12 mouse cellular contexts compared by ENCODE assay signal in genomic region chr10:100018493-100018892, GRCm38 (mm10). TPM values are rescaled to one million over a fixed set of nuclear protein-coding genes. Genes with fewer than 3 reads are reported as not detected.
A peak's percentile ranks its signal among the peaks of the same experiment; 100 is the strongest.
DNase-seq lines count a peak whose midpoint lies in the region; ATAC-seq and TF ChIP-seq lines count a peak whose summit lies in the region.
"Had no signal": no experiment of that assay in that cellular context is flagged by ENCODE, and none has a peak within 500 bp of the region (broad histone marks: within the 10 kb centered on the region; RNA-seq: fewer than 3 reads in every experiment).

No protein-coding gene starts in this region.

- H3K4me3 ChIP-seq in heart, embryonic 16.5 days (ENCODE audit: low read length) = peak overlapping the region; percentile 47
- peak overlapping the region; percentile 27 for H3K4me3 ChIP-seq in lung, embryonic 16.5 days (ENCODE audit: low read length)
- peak overlapping the region; percentile 77 for H3K4me3 ChIP-seq in forebrain, postnatal 0 days (ENCODE audit: low read depth, low read length)
- peak overlapping the region; percentile 83 for H3K4me3 ChIP-seq in stomach, embryonic 14.5 days (ENCODE audit: low read depth, low read length)

- intact Hi-C loops in heart, postnatal 10 days (cut with DNase I) = loop anchor here (2.0 to 10.0 kb wide), 5 partner anchors 134 to 456 kb away; no protein-coding TSS in a partner anchor

- ATAC-seq in heart, embryonic 16.5 days (replicated peaks; ENCODE audit: extremely low read depth, insufficient read depth, low FRiP score) = no peak
- ATAC-seq in lung, embryonic 16.5 days (ENCODE audit: low read depth) = no peak
- no peak for ATAC-seq in forebrain, postnatal 0 days
- no peak for ATAC-seq in stomach, embryonic 14.5 days (ENCODE audit: insufficient number of reproducible peaks, insufficient read depth, low FRiP score, low read depth)
- ATAC-seq in frontal cortex, adult (ENCODE audit: low TSS enrichment) = no peak

- H3K9me3 ChIP-seq in heart, embryonic 16.5 days (replicated peaks; ENCODE audit: control insufficient read depth, low read length) = no peaks in the 10 kb centered on the region
- H3K9me3 ChIP-seq in lung, embryonic 16.5 days (ENCODE audit: control insufficient read depth, low read length) = no peaks in the 10 kb centered on the region
- H3K9me3 ChIP-seq in forebrain, postnatal 0 days (ENCODE audit: low read length) = no peaks in the 10 kb centered on the region
- no peaks in the 10 kb centered on the region for H3K9me3 ChIP-seq in stomach, embryonic 14.5 days (ENCODE audit: control insufficient read depth, low read depth, low read length)

- H3K27ac ChIP-seq in heart, embryonic 16.5 days (ENCODE audit: low read length) = no peak overlapping the region
- H3K27ac ChIP-seq in lung, embryonic 16.5 days (ENCODE audit: low read length) = no peak overlapping the region
- H3K27ac ChIP-seq in forebrain, postnatal 0 days (ENCODE audit: low read depth, low read length) = no peak overlapping the region
- H3K27ac ChIP-seq in stomach, embryonic 14.5 days (ENCODE audit: low read length) = no peak overlapping the region
- H3K27ac ChIP-seq: macrophage had no signal

- no peaks in the 10 kb centered on the region for H3K36me3 ChIP-seq in heart, embryonic 16.5 days (ENCODE audit: control insufficient read depth, insufficient read depth)
- H3K36me3 ChIP-seq in lung, embryonic 16.5 days (ENCODE audit: control insufficient read depth, insufficient read depth, low read length) = peaks cover 8% of the 10 kb centered on the region
- H3K36me3 ChIP-seq in forebrain, postnatal 0 days (ENCODE audit: insufficient read depth) = no peaks in the 10 kb centered on the region
- H3K36me3 ChIP-seq in stomach, embryonic 14.5 days (ENCODE audit: control insufficient read depth, insufficient read depth, low read length) = peaks cover 4% of the 10 kb centered on the region; the same call in 1 of the 2 replicates

- H3K27me3 ChIP-seq in heart, embryonic 16.5 days (ENCODE audit: control insufficient read depth, insufficient read depth, low read length) = no peaks in the 10 kb centered on the region
- H3K27me3 ChIP-seq in lung, embryonic 16.5 days (ENCODE audit: control insufficient read depth, insufficient read depth, low read depth, low read length) = no peaks in the 10 kb centered on the region
- H3K27me3 ChIP-seq in forebrain, postnatal 0 days (ENCODE audit: insufficient read depth, low read length) = no peaks in the 10 kb centered on the region
- no peaks in the 10 kb centered on the region for H3K27me3 ChIP-seq in stomach, embryonic 14.5 days (ENCODE audit: control insufficient read depth, insufficient read depth, low read length)
- H3K27me3 ChIP-seq: CH12.LX had no signal

- DNase-seq in heart, postnatal 10 days = no peak
- no peak for DNase-seq in lung, adult 18-20 months
- DNase-seq in forebrain, postnatal 0 days = peak; percentile 41
- DNase-seq in layer of hippocampus, adult 8-10 months (ENCODE audit: low spot score in 2 of 2) = no peak
- DNase-seq: cerebellum, adult 9-11 months; kidney, postnatal 4 days had no signal

- 30% methylated on average over 5 of the region's 5 CpGs for WGBS in heart, embryonic 16.5 days
- WGBS in lung, embryonic 16.5 days = 19% methylated on average over 5 of the region's 5 CpGs
- 40% methylated on average over 5 of the region's 5 CpGs for WGBS in forebrain, postnatal 0 days
- 22% methylated on average over 5 of the region's 5 CpGs for WGBS in stomach, embryonic 14.5 days

- no peak overlapping the region for H3K9ac ChIP-seq in heart, embryonic 16.5 days (ENCODE audit: low read length)
- no peak overlapping the region for H3K9ac ChIP-seq in lung, embryonic 16.5 days (ENCODE audit: low read length)
- peak overlapping the region; percentile 48 for H3K9ac ChIP-seq in forebrain, postnatal 0 days
- no peak overlapping the region for H3K9ac ChIP-seq in stomach, embryonic 14.5 days (replicated peaks; ENCODE audit: low read depth, low read length)

- peak overlapping the region; percentile 91; the same call in 1 of the 2 replicates for H3K4me2 ChIP-seq in heart, embryonic 16.5 days (ENCODE audit: low read depth, low read length)
- H3K4me2 ChIP-seq in lung, embryonic 16.5 days (ENCODE audit: low read depth, low read length) = peak overlapping the region; percentile 58
- peak overlapping the region; percentile 94 for H3K4me2 ChIP-seq in forebrain, postnatal 0 days (ENCODE audit: low read depth)
- peak overlapping the region; percentile 54 for H3K4me2 ChIP-seq in stomach, embryonic 14.5 days (replicated peaks; ENCODE audit: low read depth, low read length)

- TF ChIP-seq CTCF in forebrain, postnatal 0 days (IDR thresholded peaks at IDR 0.05; ENCODE audit: low read depth) = peak; percentile 42

- peaks cover 32% of the 10 kb centered on the region for H3K4me1 ChIP-seq in heart, embryonic 16.5 days (ENCODE audit: control insufficient read depth, insufficient read depth, low read length)
- peaks cover 47% of the 10 kb centered on the region for H3K4me1 ChIP-seq in lung, embryonic 16.5 days (replicated peaks; ENCODE audit: control insufficient read depth, insufficient read depth, low read length)
- H3K4me1 ChIP-seq in forebrain, postnatal 0 days (ENCODE audit: insufficient read depth) = peaks cover 18% of the 10 kb centered on the region
- no peaks in the 10 kb centered on the region for H3K4me1 ChIP-seq in stomach, embryonic 14.5 days (ENCODE audit: control insufficient read depth, insufficient read depth, low read length)

RNA-seq across cellular contexts. Expression of gene Kitl, which starts 3.1 kb away (rescaled TPM):
- 15.0 and 18.8 TPM in 2 replicates for polyA plus RNA-seq in heart, embryonic 16.5 days (2015; fragmentation: Nextera tagmentation; extraction: Ambion mirVana)
- total RNA-seq in heart, postnatal 10 days (2021) = 100 to 1,000 TPM; 123 to 129 TPM
- polyA plus RNA-seq in lung, embryonic 16.5 days (2015; fragmentation: Nextera tagmentation; extraction: Ambion mirVana) = 38.5 and 41.2 TPM in 2 replicates
- total RNA-seq in forebrain, postnatal 0 days (2014; rRNA removed) = 76.6 and 110 TPM in 2 replicates
- polyA plus RNA-seq in forebrain, postnatal 0 days (2015; fragmentation: Nextera tagmentation; extraction: Ambion mirVana) = 45.0 and 81.6 TPM in 2 replicates
- polyA plus RNA-seq in stomach, embryonic 14.5 days (2014; fragmentation: Nextera tagmentation; extraction: Ambion mirVana) = 55.5 and 56.8 TPM in 2 replicates
- total RNA-seq in layer of hippocampus, adult 8-10 months (2022) = 10 to 100 TPM; 20.5 to 36.7 (median 22.7) TPM
- total RNA-seq: CH12.LX had no signal

Comparison
In these comparisons a context has a peak if more than half of its experiments do, and no peak if none do; other contexts are left out.
1. H3K4me3 ChIP-seq: peak in every context shown above with its lines; median percentile 83 in stomach, embryonic 14.5 days; 77 in forebrain, postnatal 0 days; 47 in heart, embryonic 16.5 days; 27 in lung, embryonic 16.5 days.